9 mouse cellular contexts compared by ENCODE assay signal in the genomic region with DNA sequence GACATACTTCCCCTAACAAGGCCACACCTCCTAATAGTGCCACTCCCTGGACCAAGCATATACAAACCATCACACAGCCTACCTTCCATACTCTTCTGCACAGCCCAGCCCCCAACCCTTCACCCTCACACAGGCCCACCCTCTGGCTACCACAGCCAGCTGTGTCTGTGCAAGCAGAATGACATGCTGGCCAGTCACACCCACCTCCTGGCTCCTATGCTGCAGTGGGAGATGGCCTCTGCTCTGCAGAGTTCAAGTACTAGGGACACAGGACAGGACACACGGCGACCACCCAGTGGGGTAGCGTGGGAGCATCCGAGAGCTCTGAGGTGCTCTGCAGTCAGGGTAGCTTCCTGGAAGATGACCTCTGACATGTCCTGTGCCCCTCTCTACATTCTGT. TPM values are rescaled to one million over a fixed set of nuclear protein-coding genes. Genes with fewer than 3 reads are reported as not detected.
A peak's percentile ranks its signal among the peaks of the same experiment; 100 is the strongest.
DNase-seq lines count a peak whose midpoint lies in the region; ATAC-seq and TF ChIP-seq lines count a peak whose summit lies in the region.
"Had no signal": no experiment of that assay in that cellular context is flagged by ENCODE, and none has a peak within 500 bp of the region (broad histone marks: within the 10 kb centered on the region; RNA-seq: fewer than 3 reads in every experiment).

No protein-coding gene starts in this region.

- H3K36me3 ChIP-seq in forebrain, embryonic 15.5 days = peaks cover 37% of the 10 kb centered on the region
- H3K36me3 ChIP-seq in forebrain, embryonic 11.5 days (ENCODE audit: control insufficient read depth, insufficient read depth, low read length) = no peaks in the 10 kb centered on the region; the same call in 1 of the 2 replicates
- 0 out of 2 replicates have a peak, but pooled peaks cover 1% of the 10 kb centered on the region for H3K36me3 ChIP-seq in liver, adult 2 months (ENCODE audit: control insufficient read depth, insufficient read depth, low read length)
- H3K36me3 ChIP-seq in liver, embryonic 11.5 days (ENCODE audit: control insufficient read depth, insufficient read depth, low read length) = no peaks in the 10 kb centered on the region
- H3K36me3 ChIP-seq in embryonic facial prominence, embryonic 15.5 days = peaks cover 39% of the 10 kb centered on the region
- peaks cover 20% of the 10 kb centered on the region for H3K36me3 ChIP-seq in midbrain, postnatal 0 days (ENCODE audit: insufficient read depth, low read length)

- ATAC-seq in forebrain, embryonic 15.5 days (replicated peaks) = peak; percentile 34; the same call in 1 of the 2 replicates
- no peak; the same call in 1 of the 2 replicates for ATAC-seq in forebrain, embryonic 11.5 days (replicated peaks; ENCODE audit: low FRiP score)
- ATAC-seq in liver, embryonic 11.5 days (replicated peaks; ENCODE audit: low FRiP score) = no peak
- ATAC-seq in embryonic facial prominence, embryonic 15.5 days (ENCODE audit: insufficient number of reproducible peaks, low FRiP score, low TSS enrichment, low read depth) = peak; percentile 30; the same call in 1 of the 2 replicates
- ATAC-seq in midbrain, postnatal 0 days (ENCODE audit: low FRiP score) = 0 out of 2 replicates have a peak, but pooled peaks have one; percentile 17

- H3K4me3 ChIP-seq in forebrain, embryonic 15.5 days = no peak overlapping the region
- H3K4me3 ChIP-seq in forebrain, embryonic 11.5 days (ENCODE audit: low read depth, low read length) = no peak overlapping the region
- no peak overlapping the region for H3K4me3 ChIP-seq in liver, adult 2 months (ENCODE audit: insufficient read depth, low read depth, low read length)
- H3K4me3 ChIP-seq in liver, embryonic 11.5 days (ENCODE audit: low read depth, low read length) = no peak overlapping the region
- H3K4me3 ChIP-seq in embryonic facial prominence, embryonic 15.5 days (replicated peaks) = no peak overlapping the region
- H3K4me3 ChIP-seq in midbrain, postnatal 0 days (ENCODE audit: low read depth, low read length) = no peak overlapping the region

- H3K27ac ChIP-seq in forebrain, embryonic 15.5 days (replicated peaks) = peak overlapping the region; percentile 24
- H3K27ac ChIP-seq in forebrain, embryonic 11.5 days (ENCODE audit: low read depth, low read length) = no peak overlapping the region
- peak overlapping the region; percentile 22 for H3K27ac ChIP-seq in liver, adult 2 months (replicated peaks; ENCODE audit: insufficient read depth, low read depth, low read length)
- no peak overlapping the region for H3K27ac ChIP-seq in liver, embryonic 11.5 days (ENCODE audit: low read depth, low read length)
- no peak overlapping the region; the same call in 1 of the 2 replicates for H3K27ac ChIP-seq in embryonic facial prominence, embryonic 15.5 days (replicated peaks)
- H3K27ac ChIP-seq in midbrain, postnatal 0 days (ENCODE audit: low read depth, low read length) = no peak overlapping the region

- H3K79me2 ChIP-seq in liver, adult 2 months (ENCODE audit: control insufficient read depth, insufficient read depth, low read length) = no peaks in the 10 kb centered on the region

- WGBS in forebrain, embryonic 15.5 days = 84% methylated on average over 4 of the region's 4 CpGs
- 94% methylated on average over 4 of the region's 4 CpGs for WGBS in forebrain, embryonic 11.5 days
- WGBS in liver, adult 2 months = 70% methylated on average over 4 of the region's 4 CpGs
- 92% methylated on average over 4 of the region's 4 CpGs for WGBS in liver, embryonic 11.5 days
- 86% methylated on average over 4 of the region's 4 CpGs for WGBS in embryonic facial prominence, embryonic 15.5 days
- 77% methylated on average over 4 of the region's 4 CpGs for WGBS in midbrain, postnatal 0 days

- no peaks in the 10 kb centered on the region for H3K9me3 ChIP-seq in forebrain, embryonic 15.5 days
- H3K9me3 ChIP-seq in forebrain, embryonic 11.5 days (ENCODE audit: control insufficient read depth, low read length) = no peaks in the 10 kb centered on the region
- no peaks in the 10 kb centered on the region for H3K9me3 ChIP-seq in liver, embryonic 11.5 days (ENCODE audit: control insufficient read depth, low read length)
- no peaks in the 10 kb centered on the region for H3K9me3 ChIP-seq in embryonic facial prominence, embryonic 15.5 days (replicated peaks)
- H3K9me3 ChIP-seq in midbrain, postnatal 0 days (ENCODE audit: low read length) = no peaks in the 10 kb centered on the region

- H3K4me1 ChIP-seq in forebrain, embryonic 15.5 days = peaks cover 11% of the 10 kb centered on the region
- H3K4me1 ChIP-seq in forebrain, embryonic 11.5 days (replicated peaks; ENCODE audit: control insufficient read depth, insufficient read depth, low read length) = no peaks in the 10 kb centered on the region
- peaks cover 41% of the 10 kb centered on the region for H3K4me1 ChIP-seq in liver, adult 2 months (ENCODE audit: control insufficient read depth, insufficient read depth, low read length)
- no peaks in the 10 kb centered on the region for H3K4me1 ChIP-seq in liver, embryonic 11.5 days (replicated peaks; ENCODE audit: control insufficient read depth, insufficient read depth, low read length)
- peaks cover 10% of the 10 kb centered on the region for H3K4me1 ChIP-seq in embryonic facial prominence, embryonic 15.5 days
- peaks cover 4% of the 10 kb centered on the region for H3K4me1 ChIP-seq in midbrain, postnatal 0 days (ENCODE audit: insufficient read depth, low read length)

- no peak for TF ChIP-seq CTCF in liver, adult 2 months (IDR thresholded peaks at IDR 0.05; ENCODE audit: low read depth, low read length)
- no peak for TF ChIP-seq CTCF in midbrain, postnatal 0 days (IDR thresholded peaks at IDR 0.05)

- no peak overlapping the region for H3K4me2 ChIP-seq in forebrain, embryonic 15.5 days (replicated peaks)
- no peak overlapping the region for H3K4me2 ChIP-seq in forebrain, embryonic 11.5 days (ENCODE audit: low read depth, low read length, severe bottlenecking)
- H3K4me2 ChIP-seq in liver, embryonic 11.5 days = no peak overlapping the region
- no peak overlapping the region for H3K4me2 ChIP-seq in embryonic facial prominence, embryonic 15.5 days (replicated peaks)
- no peak overlapping the region for H3K4me2 ChIP-seq in midbrain, postnatal 0 days (ENCODE audit: low read depth, low read length, poor library complexity, severe bottlenecking)

- DNase-seq in forebrain, embryonic 11.5 days (ENCODE audit: low spot score) = no peak
- no peak for DNase-seq in liver, adult 2 months (ENCODE audit: extremely low read depth, low read depth, low spot score)
- DNase-seq in liver, embryonic 11.5 days (ENCODE audit: low spot score) = no peak
- no peak for DNase-seq in midbrain, postnatal 0 days (ENCODE audit: low spot score)
- DNase-seq in thymus, postnatal 25 days = no peak
- DNase-seq in layer of hippocampus, adult 9-10 months (ENCODE audit: low spot score) = no peak

- no peak for TF ChIP-seq POLR2A in liver, adult 2 months (IDR thresholded peaks at IDR 0.05; ENCODE audit: extremely low read depth, insufficient read depth, low read length)

- no peaks in the 10 kb centered on the region for H3K27me3 ChIP-seq in forebrain, embryonic 15.5 days
- H3K27me3 ChIP-seq in forebrain, embryonic 11.5 days (ENCODE audit: control insufficient read depth, insufficient read depth, low read length) = no peaks in the 10 kb centered on the region
- H3K27me3 ChIP-seq in liver, adult 2 months (ENCODE audit: control insufficient read depth, insufficient read depth, low read length) = no peaks in the 10 kb centered on the region
- H3K27me3 ChIP-seq in liver, embryonic 11.5 days (replicated peaks; ENCODE audit: control insufficient read depth, insufficient read depth, low read length) = no peaks in the 10 kb centered on the region; the same call in 1 of the 2 replicates
- 0 out of 2 replicates have a peak, but pooled peaks cover 5% of the 10 kb centered on the region for H3K27me3 ChIP-seq in embryonic facial prominence, embryonic 15.5 days
- H3K27me3 ChIP-seq in midbrain, postnatal 0 days (ENCODE audit: insufficient read depth, low read length) = no peaks in the 10 kb centered on the region

- no peak overlapping the region for H3K9ac ChIP-seq in forebrain, embryonic 15.5 days (replicated peaks)
- H3K9ac ChIP-seq in forebrain, embryonic 11.5 days (ENCODE audit: low read length) = no peak overlapping the region
- no peak overlapping the region for H3K9ac ChIP-seq in liver, adult 2 months (ENCODE audit: low read depth, low read length)
- H3K9ac ChIP-seq in liver, embryonic 11.5 days (ENCODE audit: low read depth, low read length) = no peak overlapping the region
- no peak overlapping the region for H3K9ac ChIP-seq in embryonic facial prominence, embryonic 15.5 days
- H3K9ac ChIP-seq in midbrain, postnatal 0 days (replicated peaks; ENCODE audit: low read length, poor library complexity, severe bottlenecking) = no peak overlapping the region

RNA-seq across cellular contexts. Expression of a gene that starts 25.9 kb away (rescaled TPM):
- polyA plus RNA-seq in forebrain, embryonic 15.5 days (2015; fragmentation: Nextera tagmentation; extraction: Ambion mirVana) = 1.4 and 1.5 TPM in 2 replicates
- polyA plus RNA-seq in forebrain, embryonic 11.5 days (2014; fragmentation: Nextera tagmentation; extraction: Ambion mirVana) = 0.31 and 0.51 TPM in 2 replicates
- total RNA-seq in liver, adult 2 months (2014; rRNA removed) = 184 and 206 TPM in 2 replicates
- 36.2 and 39.8 TPM in 2 replicates for polyA plus RNA-seq in liver, adult 2 months (2012; rRNA removed)
- 2.5 and 3.4 TPM in 2 replicates for polyA plus RNA-seq in liver, embryonic 11.5 days (2014; fragmentation: Nextera tagmentation; extraction: Ambion mirVana)
- polyA plus RNA-seq in embryonic facial prominence, embryonic 15.5 days (2015; fragmentation: Nextera tagmentation; extraction: Ambion mirVana) = 3.6 and 5.0 TPM in 2 replicates
- 1.6 TPM in 2 replicates for total RNA-seq in midbrain, postnatal 0 days (2014; rRNA removed)
- 0.86 and 2.8 TPM in 2 replicates for polyA plus RNA-seq in midbrain, postnatal 0 days (2015; fragmentation: Nextera tagmentation; extraction: Ambion mirVana)
- total RNA-seq: common myeloid progenitor, adult 5-6 weeks had no signal

Comparison
In these comparisons a context has a peak if more than half of its experiments do, and no peak if none do; other contexts are left out.
1. ATAC-seq: peak in forebrain, embryonic 15.5 days (single experiment), embryonic facial prominence, embryonic 15.5 days (single experiment) and midbrain, postnatal 0 days (single experiment); none in forebrain, embryonic 11.5 days (single experiment) and liver, embryonic 11.5 days (single experiment).
2. H3K27ac ChIP-seq: peak in forebrain, embryonic 15.5 days (single experiment) and liver, adult 2 months (single experiment); none in forebrain, embryonic 11.5 days (single experiment), liver, embryonic 11.5 days (single experiment), embryonic facial prominence, embryonic 15.5 days (single experiment) and midbrain, postnatal 0 days (single experiment).